Mouse (Mus musculus) ES-Bruce4 (cell line): ENCODE results near the gene Ubap2l.

Source experiments
- CTCF ChIP-seq: IDR thresholded peaks from one replicate; pipeline ENCODE4 v1.8.1; 2011; ENCODE audit warnings: low read depth, low read length
- POLR2A ChIP-seq: IDR thresholded peaks from one replicate; pipeline ENCODE4 v1.8.1; 2011; ENCODE audit warnings: low read length; ENCODE audit not compliant: insufficient read depth

DNA sequence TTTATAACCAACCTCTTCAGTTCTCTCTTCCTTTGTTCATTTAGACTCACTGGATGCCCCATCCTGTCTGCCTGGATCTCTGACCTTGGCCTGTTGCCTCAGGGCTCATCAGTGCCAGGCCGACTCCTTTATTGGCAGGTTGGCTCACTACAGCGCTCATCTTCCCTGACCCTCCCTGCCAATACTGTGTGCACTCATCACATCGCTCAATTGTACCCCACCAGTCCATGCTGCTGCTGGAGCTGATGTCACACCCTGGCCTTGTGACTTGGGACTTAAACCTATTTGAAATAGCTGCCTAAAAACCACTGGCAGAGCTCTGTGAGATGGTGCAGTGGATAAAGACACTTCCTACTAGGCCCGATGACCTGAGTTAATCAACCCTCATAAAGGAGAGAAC, 15.4 kb upstream of the Ubap2l start:
- TF ChIP-seq CTCF (no peak), POLR2A (no peak)
